Mouse (Mus musculus) skeletal muscle tissue, postnatal 0 days (tissue): Measurements from ENCODE around the gene Il23r. TPM values are rescaled to one million over a fixed set of nuclear protein-coding genes. Genes with fewer than 3 reads are reported as not detected.

ENCODE experiments used
- polyA plus RNA-seq: library from polyadenylated mRNA; unstranded; fragments of >200 nt; fragmentation: Nextera tagmentation; extraction: Ambion mirVana; gene quantifications from 2 replicates; pipeline ENCODE4 v1.2.1, GENCODE M21; 2015

The Il23r gene
- polyA plus RNA-seq = 0.08 TPM in 1 of 2 replicates, not detected in the other

GRCm38 (mm10) chr6:67491755-67492154, at the start of gene Il23r:
Gene Il23r, minus strand, starts transcription at chr6:67491855.

GRCm38 (mm10) chr6:67535777-67536054, 44.1 kb upstream of the Il23r start, which contains the start of gene Tacstd2:
Gene Tacstd2, minus strand, starts transcription at chr6:67535796.

GRCm38 (mm10) chr6:67375982-67376391, 115.7 kb downstream of the Il23r start, which contains the start of gene Il12rb2:
Gene Il12rb2, minus strand, starts transcription at chr6:67376188.

Other genes starting within 250 kb of the Il23r start
- gene Il12rb2, start 115.7 kb downstream of the Il23r start, polyA plus RNA-seq = 0.05 TPM in 1 of 2 replicates, not detected in the other
- gene Tacstd2, start 43.9 kb upstream of the Il23r start, polyA plus RNA-seq = 6.1 TPM in 1 of 2 replicates, not detected in the other